Mouse (Mus musculus) liver, embryonic 14.5 days (tissue): ENCODE results near the gene Hcrtr1. TPM values are rescaled to one million over a fixed set of nuclear protein-coding genes. Genes with fewer than 3 reads are reported as not detected.

Experiments used
- ATAC-seq: fragments of 200-750 bp; cut with Nextera tagmentation; 2 replicates; pipeline ENCODE4 v1.8.0; 2017; ENCODE audit warnings: moderate number of reproducible peaks, mild to moderate bottlenecking, moderate library complexity; ENCODE audit not compliant: insufficient read depth
- DNase-seq, 3 experiments: peaks; one replicate each; pipeline ENCODE4 v3.0.0-alpha.2; 2012 to 2013; ENCODE audit warnings: low read depth in 3 of 3, low spot score in 3 of 3
- H3K27ac ChIP-seq: fragments of 300-500 bp; sonication (generic); 2 replicates; pipeline ENCODE4 v1.5.1; 2014; ENCODE audit warnings: moderate library complexity, mild to moderate bottlenecking, control low read depth, inconsistent platforms
- H3K27me3 ChIP-seq: fragments of 300-500 bp; sonication (generic); 2 replicates; pipeline ENCODE4 v1.6.1; 2014; ENCODE audit warnings: mild to moderate bottlenecking, low read length, moderate library complexity; ENCODE audit not compliant: control insufficient read depth, insufficient read depth
- H3K36me3 ChIP-seq: fragments of 300-500 bp; sonication (generic); replicated peaks from 2 replicates; pipeline ENCODE4 v1.6.1; 2014; ENCODE audit warnings: low read depth; ENCODE audit not compliant: control insufficient read depth, insufficient read depth
- H3K4me1 ChIP-seq, 2 experiments: fragments of 200-500 bp in 1 of 2; fragments of 300-500 bp in 1 of 2; sonication (generic) in 1 of 2; replicated peaks; 2 replicates each; pipeline ENCODE4 v1.6.1; 2012 to 2014; ENCODE audit warnings: antibody characterized with exemption in 1 of 2, inconsistent platforms in 1 of 2, low read length in 1 of 2; ENCODE audit not compliant: control insufficient read depth in 2 of 2, insufficient read depth in 2 of 2
- H3K4me2 ChIP-seq: fragments of 300-500 bp; sonication (generic); 2 replicates; pipeline ENCODE4 v1.6.1; 2014; ENCODE audit warnings: low read depth, mild to moderate bottlenecking, control low read depth, moderate library complexity
- H3K4me3 ChIP-seq, 2 experiments: fragments of 200-500 bp in 1 of 2; fragments of 300-500 bp in 1 of 2; sonication (generic) in 1 of 2; 2 replicates each; pipeline ENCODE4 v1.5.1; 2012 to 2014; ENCODE audit warnings: low read depth in 2 of 2, low read length in 2 of 2, mild to moderate bottlenecking in 2 of 2, control low read depth in 1 of 2, inconsistent platforms in 1 of 2, moderate library complexity in 1 of 2; ENCODE audit not compliant: insufficient read depth in 1 of 2
- H3K9ac ChIP-seq: fragments of 300-500 bp; sonication (generic); replicated peaks from 2 replicates; pipeline ENCODE4 v1.6.1; 2014; ENCODE audit warnings: mild to moderate bottlenecking, control low read depth, moderate library complexity
- H3K9me3 ChIP-seq: fragments of 300-500 bp; sonication (generic); 2 replicates; pipeline ENCODE4 v1.6.1; 2016; ENCODE audit warnings: low read length, mixed read lengths; ENCODE audit not compliant: control insufficient read depth
- CTCF ChIP-seq: IDR thresholded peaks from 2 replicates; pipeline ENCODE4 v1.5.1; 2016; ENCODE audit warnings: antibody characterized with exemption, low read depth, control low read depth
- EP300 ChIP-seq: IDR thresholded peaks from 2 replicates; pipeline ENCODE4 v1.6.1; 2016; ENCODE audit warnings: antibody characterized with exemption, low read depth
- WGBS: fragments of 180-500 bp; shearing (Covaris S2); extraction: QIAGEN DNeasy Blood & Tissue Kit; methylation state at CpG from one replicate; pipeline ENCODE4 v1.1.7; 2014; ENCODE audit not compliant: insufficient replicate concordance; 5-methylcytosine and 5-hydroxymethylcytosine counted together
- polyA plus RNA-seq, 2 experiments: library from polyadenylated mRNA; depleted of rRNA in 1 of 2; stranded (reverse) in 1 of 2; unstranded in 1 of 2; fragments of >200 nt; fragmentation: Nextera tagmentation in 1 of 2; extraction: Ambion mirVana in 1 of 2; gene quantifications; 2 replicates each; pipeline versions ENCODE4 v1.2.1 to v1.2.3; 2012 to 2014

Hcrtr1 gene
- polyA plus RNA-seq, 2 experiments: not detected

- no peak overlapping the region for H3K9ac ChIP-seq
- peaks cover 4% of the 10 kb centered on the region for H3K27me3 ChIP-seq
- H3K9me3 ChIP-seq: no peaks in the 10 kb centered on the region
- H3K4me3 ChIP-seq: no peak overlapping the region
- H3K4me2 ChIP-seq: no peak overlapping the region
- peaks cover 4 to 13% of the 10 kb centered on the region in 2 experiments for H3K4me1 ChIP-seq
- DNase-seq (no peak), ATAC-seq (peak; percentile 24)
- no peak overlapping the region for H3K27ac ChIP-seq
- TF ChIP-seq CTCF: peak; percentile 32; the same call in 1 of the 2 replicates
- no peak for TF ChIP-seq EP300
- H3K36me3 ChIP-seq: 0 out of 2 replicates have a peak, but pooled peaks cover 4% of the 10 kb centered on the region
- 38% methylated on average over 16 of the region's 16 CpGs for WGBS
These were observed 29.4 kb upstream of the Hcrtr1 start for GRCm38 (mm10) chr4:130168280-130169183.

DNA sequence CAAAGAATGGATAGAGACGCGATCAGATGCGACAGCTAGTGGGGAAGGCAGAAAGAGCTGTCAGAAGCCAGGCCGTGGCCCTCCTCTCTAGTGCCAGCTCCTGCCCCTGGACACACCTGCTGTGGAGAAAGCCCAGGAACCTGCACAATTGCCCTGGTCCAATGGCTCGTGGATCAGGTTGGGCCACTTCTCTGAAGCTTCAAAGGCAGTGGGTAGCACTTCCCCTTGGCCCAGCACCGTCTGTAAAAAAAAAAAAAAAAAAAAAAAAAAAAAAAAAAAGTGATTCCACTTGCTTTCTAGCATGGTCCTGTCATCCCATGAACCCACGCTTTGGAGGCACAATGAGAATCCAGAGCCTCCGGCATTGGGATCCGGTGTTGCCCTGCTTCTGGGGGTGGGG lies 28.7 kb upstream of the Hcrtr1 start:
- peaks cover 0 to 8% of the 10 kb centered on the region in 2 experiments; a peak in 2 of 4 replicates for H3K4me1 ChIP-seq
- no peak for ATAC-seq
- no peak overlapping the region for H3K27ac ChIP-seq

GRCm38 (mm10) chr4:130167321-130167720 lies 28.2 kb upstream of the Hcrtr1 start:
- TF ChIP-seq CTCF (no peak), EP300 (no peak)
- H3K9me3 ChIP-seq: no peaks in the 10 kb centered on the region
- 0 out of 2 replicates have a peak, but pooled peaks cover 4% of the 10 kb centered on the region for H3K36me3 ChIP-seq
- no peak overlapping the region; the same call in 1 of the 2 replicates for H3K4me2 ChIP-seq
- H3K4me3 ChIP-seq: no peak overlapping the region
- no peak for DNase-seq
- H3K4me1 ChIP-seq: peaks cover 0 to 4% of the 10 kb centered on the region in 2 experiments; a peak in 2 of 4 replicates
- H3K27ac ChIP-seq: no peak overlapping the region
- 45% methylated on average over 22 of the region's 22 CpGs for WGBS
- no peak for ATAC-seq
- H3K27me3 ChIP-seq: peaks cover 13% of the 10 kb centered on the region
- H3K9ac ChIP-seq: no peak overlapping the region

More for the DNA sequence above, 28.7 kb upstream of the Hcrtr1 start:
- H3K4me2 ChIP-seq: no peak overlapping the region; the same call in 1 of the 2 replicates
- H3K4me3 ChIP-seq: no peak overlapping the region
- H3K9ac ChIP-seq: no peak overlapping the region
- peaks cover 9% of the 10 kb centered on the region for H3K27me3 ChIP-seq
- no peak for TF ChIP-seq CTCF
- no peak for TF ChIP-seq EP300
- no peak for DNase-seq
- 38% methylated on average over 9 of the region's 9 CpGs for whole genome bisulfite sequencing
- H3K9me3 ChIP-seq: no peaks in the 10 kb centered on the region
- 0 out of 2 replicates have a peak, but pooled peaks cover 4% of the 10 kb centered on the region for H3K36me3 ChIP-seq

DNA sequence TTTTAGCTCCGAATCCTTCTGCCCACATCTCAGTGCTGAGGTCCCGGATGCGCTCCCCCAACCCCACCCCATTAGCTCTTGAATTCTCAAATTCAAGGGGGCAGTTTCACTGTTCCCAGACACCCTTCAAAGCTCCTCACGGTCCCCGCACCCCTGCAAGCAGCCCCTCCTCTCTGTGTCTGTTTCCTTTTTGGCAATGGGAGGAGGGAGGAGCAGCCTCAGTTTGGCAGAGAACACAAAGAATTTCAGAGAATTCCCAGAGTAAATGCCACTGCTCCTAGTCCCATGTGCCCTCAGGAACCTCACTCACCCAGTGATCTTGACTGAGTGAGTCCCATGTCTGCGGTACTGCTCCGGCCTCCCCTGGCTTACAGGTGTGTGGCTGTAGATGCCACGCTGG lies 27.4 kb upstream of the Hcrtr1 start:
- Histone ChIP-seq H3K9me3 (no peaks in the 10 kb centered on the region), H3K27ac (no peak overlapping the region), H3K4me2 (no peak overlapping the region), H3K36me3 (0 out of 2 replicates have a peak, but pooled peaks cover 4% of the 10 kb centered on the region), H3K9ac (no peak overlapping the region), H3K4me3 (no peak overlapping the region), H3K4me1 (no peaks in the 10 kb centered on the region), H3K27me3 (peaks cover 13% of the 10 kb centered on the region)
- DNase-seq (no peak), ATAC-seq (no peak)
- TF ChIP-seq CTCF (no peak), EP300 (no peak)
- 70% methylated on average over 8 of the region's 8 CpGs for WGBS

DNA sequence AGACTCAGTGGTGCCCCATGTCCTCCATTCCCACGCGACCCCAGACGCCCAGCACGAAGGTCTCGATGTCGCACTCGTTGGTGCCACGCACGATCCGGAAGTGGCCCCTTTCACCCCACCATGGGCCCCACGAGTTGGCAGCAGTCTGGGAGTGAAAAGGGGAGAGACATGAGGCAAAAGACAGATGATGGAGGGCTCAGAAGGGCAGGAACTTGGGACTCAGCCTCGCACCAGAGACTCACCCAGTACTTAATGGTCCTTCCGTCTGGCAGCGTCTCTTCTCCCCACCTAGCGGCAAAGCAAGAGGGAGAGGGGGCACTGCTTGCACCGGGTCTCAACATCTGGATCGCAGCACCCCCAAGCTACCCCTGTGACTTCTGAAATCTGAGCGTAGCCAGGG lies 26.9 kb upstream of the Hcrtr1 start:
- ATAC-seq (no peak), DNase-seq (no peak)
- H3K4me3 ChIP-seq: no peak overlapping the region
- no peak for TF ChIP-seq CTCF
- no peak for TF ChIP-seq EP300
- 70% methylated on average over 18 of the region's 18 CpGs for WGBS
- H3K36me3 ChIP-seq: 0 out of 2 replicates have a peak, but pooled peaks cover 4% of the 10 kb centered on the region
- H3K27ac ChIP-seq: no peak overlapping the region
- no peaks in the 10 kb centered on the region for H3K4me1 ChIP-seq
- H3K9me3 ChIP-seq: no peaks in the 10 kb centered on the region
- H3K27me3 ChIP-seq: peaks cover 13% of the 10 kb centered on the region
- no peak overlapping the region for H3K9ac ChIP-seq
- no peak overlapping the region for H3K4me2 ChIP-seq
